Mouse (Mus musculus): ENCODE results near the gene Ttc5.
A peak's percentile ranks its signal among the peaks of the same experiment; 100 is the strongest.
"Not testable (repeated sequence)": the region's sequence is repeated elsewhere in the genome, so short reads cannot be mapped to it uniquely, and the experiment has no call there.

Ttc5 gene

DNA sequence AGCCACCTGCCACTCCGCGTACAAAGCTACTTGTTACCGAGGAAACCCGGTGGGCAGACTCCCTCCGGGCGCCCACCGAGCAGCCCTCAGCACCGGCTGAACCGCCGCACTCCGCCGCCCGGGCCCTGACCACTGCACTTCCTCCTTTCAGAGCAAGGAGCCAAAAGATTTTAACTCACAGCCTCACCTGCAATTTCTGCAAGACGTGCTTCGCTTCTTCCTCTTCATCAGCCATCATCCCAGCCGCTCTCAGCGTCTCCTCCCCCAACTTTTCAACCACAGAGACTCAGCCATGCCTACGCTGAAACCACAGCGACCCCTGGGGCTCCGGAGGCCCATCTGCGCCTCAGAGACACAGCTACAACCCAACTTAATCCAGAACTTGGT lies at the start of gene Ttc5:
TSS of gene Ttc5 (minus strand) at position 269 of the 387 bp plus-strand sequence.
- DNase-seq: peak; percentile 87

DNA sequence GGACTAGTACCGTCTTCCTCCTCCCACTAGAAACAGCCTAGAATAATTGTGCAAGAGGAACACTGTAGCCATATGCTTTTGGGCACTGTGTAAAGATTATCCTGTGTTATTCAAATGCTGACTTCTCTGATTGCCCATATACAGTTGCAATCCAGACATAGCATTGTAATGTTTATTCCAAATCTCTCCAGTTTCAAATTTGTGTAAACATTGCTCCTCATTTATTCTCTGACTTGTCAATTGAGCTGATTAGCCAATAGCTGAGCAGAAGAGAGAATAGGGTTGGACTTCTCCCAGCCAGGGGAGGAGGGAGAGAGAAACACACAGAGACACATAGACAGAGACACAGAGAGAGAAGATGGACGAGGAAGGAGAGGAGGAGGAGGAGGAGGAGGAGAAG lies 49.1 kb upstream of the Ttc5 start:
- no peak for DNase-seq

DNA sequence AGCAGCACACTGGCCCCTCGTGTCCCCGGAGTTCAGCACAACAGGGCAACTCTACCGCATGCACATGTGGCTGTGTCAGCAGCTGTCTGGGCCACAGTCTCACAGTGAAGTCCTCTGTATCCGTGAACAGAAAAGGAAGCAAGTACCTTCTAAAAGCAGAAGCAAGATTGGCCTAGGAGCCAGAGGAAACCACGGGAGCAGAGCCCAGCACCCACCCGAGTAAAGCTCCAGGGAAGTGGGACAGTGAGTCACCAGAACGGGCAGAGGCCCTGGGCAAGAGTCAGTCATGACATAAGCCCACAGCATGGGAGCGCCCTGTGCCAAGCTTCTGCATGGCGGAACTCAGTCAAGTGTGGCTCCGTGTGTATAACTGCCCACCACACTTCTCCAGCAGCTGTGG lies 48.6 kb upstream of the Ttc5 start:
- peak; percentile 58 for DNase-seq

DNA sequence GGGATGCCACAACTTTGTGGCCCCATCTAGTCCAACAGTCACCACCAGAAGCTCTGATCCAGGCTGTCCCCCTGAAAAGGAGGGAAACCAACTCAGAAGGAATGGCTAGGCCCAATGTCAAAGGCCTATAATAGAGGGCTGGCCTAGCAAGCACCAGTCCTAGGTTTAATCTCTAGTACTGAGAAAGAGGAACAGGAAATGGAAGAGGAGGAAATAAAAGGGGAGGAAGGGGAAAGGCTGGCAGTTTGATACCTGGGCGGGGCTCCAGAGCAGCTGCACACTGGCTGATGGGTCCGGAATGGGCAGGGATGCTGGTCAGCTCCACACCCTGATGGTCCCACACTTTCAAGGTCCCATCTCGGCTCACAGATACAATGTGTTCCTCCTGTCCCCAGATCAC lies 44.6 kb upstream of the Ttc5 start:
- no peak for DNase-seq

DNA sequence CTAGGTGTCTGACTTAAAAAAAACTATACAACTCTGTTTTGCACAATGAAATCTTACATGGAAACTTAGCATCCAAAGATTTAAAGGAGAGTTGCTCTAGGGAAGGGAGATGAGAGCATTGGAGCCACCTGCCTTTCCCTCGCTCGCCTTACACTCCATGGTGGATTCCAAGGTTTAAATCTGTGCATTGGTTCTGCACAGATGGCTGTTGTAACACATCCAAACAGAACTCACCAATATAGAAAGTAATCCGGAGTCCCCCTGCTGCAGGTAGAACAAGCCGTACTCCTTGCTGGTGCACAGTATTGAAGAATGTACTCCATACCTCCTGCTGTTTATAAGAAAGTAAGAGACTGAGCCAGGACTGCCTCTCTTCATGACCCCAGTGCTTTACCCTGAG lies 41.3 kb upstream of the Ttc5 start:
- DNase-seq: no peak

DNA sequence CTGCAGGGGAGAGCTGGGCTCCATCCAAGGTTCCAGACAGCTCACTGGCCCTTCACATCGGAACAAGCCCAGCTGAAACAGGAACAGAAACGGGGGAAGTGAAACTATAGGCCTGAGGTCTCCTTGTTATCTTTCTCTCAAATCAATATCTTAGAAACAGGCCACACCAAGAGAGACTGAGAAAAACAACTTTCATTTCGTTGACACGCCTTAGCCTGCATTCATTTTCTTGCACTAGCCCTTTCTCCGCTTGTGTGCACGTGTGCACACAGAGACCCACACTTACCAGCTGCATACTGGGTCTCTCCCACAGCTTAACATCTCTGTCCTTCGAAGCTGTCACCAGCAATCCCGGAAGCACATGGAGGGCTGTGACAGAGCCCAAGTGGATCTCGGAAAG lies 38.9 kb upstream of the Ttc5 start:
- DNase-seq: no peak

DNA sequence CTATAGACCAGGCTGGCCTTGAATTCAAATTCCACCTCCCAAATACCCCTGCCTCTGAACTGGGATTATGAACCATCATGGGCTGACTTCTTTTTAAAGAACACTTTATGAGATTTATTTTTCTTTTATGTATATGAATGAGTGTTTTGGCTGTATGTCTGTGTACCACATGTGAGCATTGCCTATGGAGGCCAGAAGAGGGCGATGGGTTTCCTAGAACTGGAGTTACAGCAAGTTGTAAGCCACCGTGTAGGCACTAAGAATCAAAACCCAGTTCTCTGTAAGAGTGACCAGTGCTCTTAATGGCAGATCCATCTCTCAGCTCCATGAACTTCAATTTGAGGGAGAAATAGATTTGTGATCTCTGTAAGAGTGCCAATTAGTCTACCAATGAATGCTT lies 37.9 kb upstream of the Ttc5 start:
- no peak for DNase-seq

DNA sequence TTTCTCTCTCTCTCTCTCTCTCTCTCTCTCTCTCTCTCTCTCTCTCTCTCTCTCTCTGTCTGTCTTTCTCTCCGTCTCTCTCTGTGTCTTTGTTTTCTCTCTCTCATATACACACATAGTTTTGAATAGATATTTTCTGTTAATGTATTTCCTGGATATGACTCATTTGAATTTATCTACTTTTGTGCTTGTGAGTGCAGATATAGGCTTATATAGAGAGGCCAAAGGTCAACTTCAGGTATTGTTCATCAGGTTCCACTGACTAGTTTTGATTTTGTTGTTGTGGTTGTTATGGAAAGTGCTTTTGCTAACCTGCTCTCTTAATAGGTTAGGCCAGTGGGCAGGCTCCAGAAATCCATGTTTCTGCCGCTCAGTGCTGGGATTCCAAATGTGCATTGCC lies 27.7 kb upstream of the Ttc5 start:
- no peak for DNase-seq

DNA sequence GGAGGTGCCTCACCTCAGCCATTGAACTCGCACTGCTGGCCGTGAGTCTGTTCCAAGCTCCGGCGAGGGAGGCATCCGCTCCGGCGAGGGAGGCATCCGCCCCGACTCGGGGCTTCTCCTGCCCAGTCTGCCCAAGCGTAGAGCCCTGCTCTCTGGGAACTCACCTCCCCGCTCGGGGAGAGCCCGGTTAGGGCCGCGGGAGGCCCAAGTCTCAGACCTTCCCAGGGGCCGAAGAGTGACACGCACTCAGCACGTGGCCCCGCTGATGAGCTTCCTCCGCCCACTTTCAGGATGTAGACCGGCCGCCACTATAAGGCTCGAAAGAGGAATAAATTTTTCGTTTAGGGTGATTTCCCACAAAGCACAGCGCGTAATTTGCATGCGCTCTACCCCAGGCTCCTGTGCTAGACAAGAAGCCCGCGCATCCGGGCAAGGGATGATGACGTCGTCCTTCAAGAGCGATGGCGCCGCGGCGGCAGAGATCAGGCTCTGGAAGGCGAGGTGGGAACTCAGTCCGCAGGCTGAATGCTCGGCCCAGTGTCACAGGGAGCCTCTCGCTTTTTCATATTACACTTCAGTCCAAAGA lies 22.3 kb upstream of the Ttc5 start, which contains the start of the genes Ccnb1ip1 and Parp2:
TSS of gene Ccnb1ip1 (minus strand) at position 246 of the 586 bp plus-strand sequence.
TSS of gene Parp2 (plus strand) at position 355 of the 586 bp plus-strand sequence.
- DNase-seq: peak; percentile 99

DNA sequence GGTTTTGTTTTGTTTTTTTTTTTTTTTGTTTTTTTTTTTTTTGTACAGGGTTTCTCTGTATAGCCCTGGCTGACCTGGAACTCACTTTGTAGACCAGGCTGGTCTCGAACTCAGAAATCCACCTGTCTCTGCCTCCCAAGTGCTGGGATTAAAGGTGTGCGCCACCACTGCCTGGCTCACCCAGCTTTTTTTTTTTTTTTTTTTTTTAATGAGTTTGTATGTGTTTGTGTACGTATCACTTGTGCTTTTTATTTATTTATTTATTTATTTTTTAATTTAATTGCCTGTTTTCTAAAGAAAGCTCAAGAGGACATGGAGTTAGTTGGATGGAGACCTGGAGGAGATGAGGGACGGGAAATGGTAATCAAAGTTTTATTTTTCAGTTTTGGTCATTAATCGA lies 21.1 kb upstream of the Ttc5 start:
- not testable (repeated sequence) for DNase-seq

DNA sequence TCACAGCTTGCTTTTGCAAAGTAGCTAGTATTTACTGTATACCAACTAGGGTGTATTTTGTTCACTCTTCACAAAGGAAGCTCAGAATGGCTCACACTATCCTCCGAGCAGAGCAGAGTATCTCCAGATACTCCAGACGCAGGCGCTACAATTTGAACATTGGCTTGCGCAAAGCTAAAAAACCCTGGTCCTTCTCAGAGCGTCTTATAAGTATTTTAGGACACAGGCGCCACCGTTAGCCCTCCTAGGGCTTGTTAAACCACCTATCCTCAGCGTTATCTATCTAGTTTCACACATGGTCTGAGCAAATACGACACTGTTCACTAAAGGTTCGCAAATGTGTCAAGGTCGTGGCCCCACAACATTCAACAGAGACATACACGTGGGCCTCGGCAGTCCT lies 19.4 kb upstream of the Ttc5 start:
- no peak for DNase-seq

DNA sequence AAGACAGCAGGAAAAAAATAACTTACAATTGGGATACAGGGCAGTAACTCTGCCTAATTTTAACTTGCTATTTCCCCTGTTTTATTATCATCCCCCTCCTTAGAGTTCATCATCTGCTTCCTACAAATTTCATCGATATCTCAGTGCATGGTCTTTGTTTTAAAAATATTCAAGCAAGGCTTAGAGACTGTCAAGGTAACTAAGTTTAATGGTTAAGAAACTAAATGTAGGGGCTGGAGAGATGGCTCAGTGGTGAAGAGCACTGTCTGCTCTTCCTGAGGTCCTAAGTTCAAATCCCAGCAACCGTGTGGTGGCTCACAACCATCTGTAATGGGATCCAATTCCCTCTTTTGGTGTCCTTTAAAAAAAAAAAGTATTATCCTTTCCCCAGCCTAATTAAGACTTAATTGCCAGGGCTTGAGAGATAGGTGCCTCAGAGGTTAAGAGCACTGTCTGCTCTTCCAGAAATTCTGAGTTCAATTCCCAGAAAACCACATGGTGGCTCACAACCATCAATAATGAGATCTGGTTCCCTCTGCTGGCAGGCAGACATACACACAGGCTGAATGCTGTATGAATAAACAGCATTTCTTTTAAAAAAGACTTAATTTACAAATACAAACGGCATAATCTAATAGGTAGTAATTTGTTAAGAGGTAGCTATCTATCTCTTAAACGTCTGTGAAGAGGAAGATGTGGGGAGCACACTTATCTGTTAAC lies 17.7 kb upstream of the Ttc5 start:
- no peak for DNase-seq

DNA sequence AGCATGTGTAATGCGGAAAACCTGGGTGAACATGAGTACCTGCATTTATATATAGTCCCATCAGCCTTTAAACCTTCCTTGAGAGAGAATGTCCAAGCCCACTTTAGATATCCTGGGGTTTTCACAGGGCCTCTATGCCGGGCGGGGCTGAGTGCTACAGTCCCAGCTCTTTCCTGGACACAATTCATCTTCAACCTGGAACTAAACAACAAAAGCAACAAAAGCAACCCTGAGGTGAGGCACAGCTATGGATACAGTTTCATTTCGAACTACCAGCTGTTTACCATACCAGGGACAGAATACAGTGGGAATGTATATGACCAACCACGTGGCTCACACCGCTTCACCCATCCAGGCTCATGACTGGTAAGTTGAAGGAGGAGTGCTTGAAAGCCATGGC lies 17.1 kb upstream of the Ttc5 start:
- no peak for DNase-seq

DNA sequence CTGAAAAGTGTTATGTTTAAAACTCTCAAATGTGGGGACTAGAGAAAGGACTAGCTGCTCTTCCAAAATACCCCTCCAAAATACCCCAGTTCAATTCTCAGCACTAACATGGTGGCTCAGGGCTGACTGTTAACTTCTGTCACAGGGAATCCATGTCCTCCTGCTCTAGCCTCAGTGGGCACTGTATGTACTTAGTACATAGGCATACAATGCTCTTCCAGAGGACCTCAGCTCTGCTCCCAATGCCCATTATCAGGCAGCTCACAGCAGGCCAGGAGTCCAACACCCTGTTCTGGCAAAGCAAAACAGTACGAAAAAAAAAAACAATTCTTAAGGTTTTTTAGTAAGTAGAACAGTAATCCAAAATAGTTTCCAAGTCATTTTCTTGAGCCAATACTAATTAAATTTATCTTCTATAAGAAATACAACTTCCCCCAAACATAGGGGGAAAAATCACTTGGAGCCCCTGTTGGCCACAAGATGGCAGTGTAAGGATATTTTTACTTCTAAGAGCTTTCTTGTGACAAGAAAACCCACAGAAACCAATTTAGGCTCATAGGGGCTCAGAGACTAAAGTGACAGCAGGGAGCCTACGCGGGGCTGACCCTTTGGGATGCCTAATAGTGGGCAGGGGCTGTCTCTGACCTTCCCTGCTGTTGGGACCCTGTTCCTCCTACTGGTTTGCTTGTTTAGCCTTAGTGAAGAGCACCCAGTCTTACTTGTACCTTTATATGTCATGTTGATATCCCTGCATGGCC lies 14.4 kb upstream of the Ttc5 start:
- peak; percentile 39 for DNase-seq

DNA sequence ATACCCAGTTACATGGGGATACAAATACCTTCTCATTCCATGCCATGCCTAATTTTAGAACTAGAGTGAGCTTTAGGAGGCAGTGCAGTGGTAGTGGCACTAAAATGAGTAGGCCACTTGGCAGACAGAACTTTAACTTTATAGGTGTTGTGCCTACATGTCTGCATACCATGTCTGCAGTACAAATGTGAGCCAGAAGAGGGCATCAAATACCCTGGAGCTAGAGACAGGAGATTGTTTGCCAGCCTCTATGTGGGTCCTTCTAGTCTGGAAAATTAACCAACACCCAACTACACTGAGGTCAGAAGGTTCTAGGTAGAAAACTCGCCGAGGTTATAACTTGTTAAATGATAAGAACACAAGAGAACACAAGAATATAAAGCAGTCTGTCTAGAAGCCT lies 13.2 kb upstream of the Ttc5 start:
- DNase-seq: no peak

DNA sequence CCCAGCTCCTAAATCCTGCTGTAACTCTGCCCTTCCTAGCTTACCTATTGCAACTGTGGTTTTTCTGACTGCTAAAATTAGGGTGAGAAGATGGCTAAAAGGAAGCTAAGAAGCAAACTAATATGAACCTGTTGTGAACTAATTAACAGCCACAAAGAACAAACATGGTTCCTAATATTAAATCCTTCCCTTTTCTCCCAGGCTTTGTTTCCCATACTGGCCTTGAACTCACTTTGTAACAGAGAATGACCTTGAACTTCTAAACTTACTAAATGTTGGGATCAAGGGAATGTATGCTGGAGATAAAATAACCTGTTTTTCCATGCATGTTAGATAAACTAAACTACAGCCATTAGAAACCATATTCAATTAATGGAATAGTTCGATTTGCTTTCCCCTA lies 11.1 kb upstream of the Ttc5 start:
- no peak for DNase-seq

DNA sequence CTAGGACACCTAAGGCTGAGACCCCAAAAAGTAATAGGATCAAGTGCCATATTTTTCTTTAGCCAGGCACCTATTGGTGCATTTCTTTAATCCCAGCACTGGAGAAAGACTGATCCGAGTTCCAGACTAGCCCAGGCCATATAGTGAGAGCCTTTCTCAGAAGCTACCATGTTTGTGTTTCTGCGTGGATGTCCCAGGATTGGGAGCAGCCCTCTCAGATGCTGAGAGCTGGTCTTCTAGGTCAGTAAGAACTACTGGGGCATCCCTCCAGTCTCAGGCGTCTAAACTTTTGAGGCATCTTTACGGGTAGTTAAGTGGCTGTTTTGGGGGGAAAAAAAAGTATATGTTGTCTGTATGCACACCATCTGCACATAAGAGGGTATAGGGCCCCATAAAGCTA lies 10.6 kb upstream of the Ttc5 start:
- DNase-seq: no peak

DNA sequence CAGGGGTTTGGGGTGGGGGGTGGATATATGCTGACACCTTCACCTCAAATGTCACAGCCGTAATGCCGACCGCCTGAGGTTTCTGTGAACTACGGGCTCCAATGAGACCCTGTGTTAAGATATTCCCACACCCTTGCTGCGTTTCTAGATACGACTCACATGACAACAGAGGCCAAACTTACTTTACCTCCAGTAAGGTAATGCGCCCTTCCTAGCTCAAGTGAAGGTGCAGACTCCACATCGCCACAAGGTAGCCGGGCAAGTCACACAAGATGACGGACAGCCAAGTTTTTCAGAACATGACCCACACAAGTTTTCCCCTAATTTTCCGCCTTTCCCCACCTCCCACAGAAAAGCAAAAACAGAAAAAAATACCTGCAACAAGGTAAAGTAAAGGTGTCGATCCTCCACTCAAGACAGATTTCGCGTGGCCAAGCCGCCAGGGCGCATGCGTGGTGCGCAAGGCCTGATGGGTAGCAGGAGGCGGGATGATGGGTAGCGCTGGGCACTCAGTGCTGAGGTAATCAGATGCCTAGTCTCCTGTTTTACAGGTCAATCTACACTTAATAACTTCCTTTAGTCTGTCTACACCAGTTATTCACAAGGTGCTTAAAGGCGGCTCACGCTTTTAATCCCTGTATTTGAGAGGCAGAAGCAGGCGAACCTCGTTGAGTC lies 10.1 kb upstream of the Ttc5 start:
- no peak for DNase-seq

DNA sequence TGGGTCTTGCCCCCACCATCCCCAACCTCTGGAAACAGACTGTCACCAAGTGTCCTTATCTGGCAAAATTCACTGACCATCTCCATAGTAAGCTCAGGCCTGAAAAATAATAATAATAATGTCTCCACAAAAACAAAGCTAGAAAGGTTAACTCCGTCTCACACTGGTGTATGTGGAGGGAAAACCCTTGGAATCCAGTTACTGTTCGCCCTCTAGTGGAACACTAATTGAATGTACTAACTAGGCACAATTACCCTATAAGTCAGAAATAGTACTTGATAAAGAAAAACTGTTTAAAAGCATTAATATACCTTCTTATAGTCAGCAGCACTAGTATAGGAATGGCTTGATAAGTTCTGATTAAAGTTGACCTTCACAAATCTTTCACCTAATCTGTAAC lies 2.8 kb upstream of the Ttc5 start:
- DNase-seq: no peak

DNA sequence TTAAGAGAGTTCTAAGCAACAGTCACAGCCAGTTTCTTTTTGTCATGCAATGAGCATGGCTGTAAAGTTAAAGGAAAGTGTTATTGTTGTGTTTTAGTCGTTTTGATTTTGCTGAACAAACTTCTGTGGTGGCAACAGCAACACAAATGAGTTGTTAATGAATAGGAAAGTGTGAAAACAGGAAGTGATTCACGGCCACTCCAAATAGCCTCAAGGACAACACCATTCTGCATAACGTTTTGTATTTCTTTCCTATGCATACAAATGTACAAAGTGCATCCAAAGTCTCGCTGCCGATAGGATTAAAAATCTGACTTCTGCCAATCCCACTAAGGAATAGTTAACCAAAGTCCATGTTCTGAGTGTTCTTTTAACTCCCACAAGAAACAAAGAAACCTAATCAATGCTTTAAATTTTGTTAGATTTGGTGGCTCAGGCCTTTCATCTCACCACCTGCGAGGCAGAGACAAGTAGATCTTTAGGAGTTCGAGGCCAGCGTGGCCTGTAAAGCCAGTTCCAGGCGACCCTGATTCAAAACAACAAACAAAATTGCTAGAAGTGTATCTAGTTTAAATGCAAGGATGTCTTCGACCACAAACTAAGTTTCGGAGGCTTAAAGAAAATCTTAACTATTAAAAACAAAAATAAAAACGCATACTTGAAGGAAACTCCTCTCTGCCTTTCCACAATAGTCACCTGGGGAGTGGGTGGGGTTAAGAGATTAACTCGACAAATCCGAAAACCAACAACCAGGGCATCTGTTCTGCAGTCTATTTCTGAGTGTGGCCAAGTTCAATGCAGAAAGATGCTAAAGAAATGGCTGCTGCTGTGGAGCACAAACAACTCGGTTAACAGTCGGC lies 698 bp downstream of the Ttc5 start:
- no peak for DNase-seq

DNA sequence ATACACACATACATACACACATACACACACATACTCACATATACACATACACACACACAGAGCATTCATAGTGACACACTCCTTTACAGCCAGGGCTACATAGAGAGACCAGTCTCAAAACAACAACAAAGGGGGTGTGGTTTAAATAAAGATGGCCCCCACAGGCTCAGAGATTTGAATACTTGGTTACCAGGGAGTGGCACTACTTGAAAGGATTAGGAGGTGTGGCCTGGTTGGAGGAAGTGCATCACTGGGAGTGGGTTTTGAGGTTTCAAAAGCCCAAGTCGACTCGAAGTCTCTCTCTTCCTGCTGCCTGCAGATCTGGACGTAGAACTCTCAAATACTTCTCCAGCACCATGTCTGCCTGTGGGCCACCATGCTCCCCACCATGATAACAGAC lies 3.2 kb downstream of the Ttc5 start:
- no peak for DNase-seq

DNA sequence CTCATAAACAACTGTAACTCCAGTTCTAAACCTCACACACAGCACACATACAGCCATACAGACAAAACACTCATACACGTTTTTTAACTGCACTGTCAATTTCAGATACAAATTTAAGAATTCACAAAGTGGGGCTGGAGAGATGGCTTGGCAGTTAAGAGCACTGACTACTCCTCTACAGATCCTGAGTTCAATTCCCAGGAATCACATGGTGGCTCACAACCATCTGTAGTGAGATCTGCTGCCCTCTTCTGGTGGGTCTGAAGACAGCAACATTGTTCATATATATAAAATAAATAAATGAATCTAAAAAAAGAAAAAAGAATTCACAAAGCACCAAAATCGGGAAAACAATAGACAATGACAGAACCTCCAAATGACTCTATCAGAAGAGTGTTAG lies 14.0 kb downstream of the Ttc5 start:
- DNase-seq: no peak

DNA sequence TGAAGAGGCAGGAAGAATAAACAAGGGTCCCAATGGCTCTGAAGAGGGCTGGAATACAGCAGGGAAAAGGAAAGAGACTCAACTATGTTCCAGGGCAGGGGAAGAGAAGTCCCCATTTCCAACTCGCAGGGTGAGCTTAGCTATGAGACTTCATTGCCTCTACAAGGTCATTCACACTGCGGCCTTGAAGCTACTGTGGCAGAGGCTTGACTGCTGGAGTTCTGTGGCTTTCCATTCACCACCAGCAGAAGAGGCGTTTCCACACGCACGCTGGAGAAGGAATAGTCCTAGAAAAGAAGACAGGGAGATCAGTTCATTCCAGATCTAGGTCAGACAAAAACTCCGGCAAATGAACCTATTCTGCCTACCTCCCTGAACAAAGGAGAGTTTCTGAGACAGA lies 19.6 kb downstream of the Ttc5 start:
- no peak for DNase-seq

All from cerebellum, adult 8-10 months (tissue).